Mouse (Mus musculus): ENCODE measurements around the gene Theg. TPM values are rescaled to one million over a fixed set of nuclear protein-coding genes. Genes with fewer than 3 reads are reported as not detected.

The Theg gene
- total RNA-seq, 2 experiments from 2014 or later = not detected

Small RNAs within 50 kb of the gene (microRNA-seq; reads per million reads assigned to microRNA genes)
- 0 to 0.50 reads per million in 2 experiments for gene Mir6909

Other genes starting within 250 kb of the Theg start
- not detected for gene Vmn2r82, start 230.8 kb downstream of the Theg start, total RNA-seq (2021)
- not detected for gene Vmn2r83, start 118.6 kb downstream of the Theg start, total RNA-seq (2021)
- 1 to 10 TPM; 2.3 to 4.3 TPM for gene Plpp2, start 53.5 kb downstream of the Theg start, total RNA-seq (2021)
- 10 to 100 TPM; 48.2 to 48.4 TPM for gene Mier2, start 32.1 kb downstream of the Theg start, total RNA-seq (2021)
- gene C2cd4c, start 26.7 kb upstream of the Theg start, total RNA-seq (2021) = 10 to 100 TPM; 15.2 to 18.6 TPM
- gene Shc2, start 50.6 kb upstream of the Theg start, total RNA-seq (2021) = 10 to 100 TPM; 42.2 to 44.4 TPM
- under 1 TPM; 0.34 to 0.57 TPM for gene Odf3l2, start 58.4 kb upstream of the Theg start, total RNA-seq (2021)
- not detected for gene Madcam1, start 77.2 kb upstream of the Theg start, total RNA-seq (2021)
- 10 to 100 TPM; 82.0 to 82.8 TPM for gene Tpgs1, start 82.0 kb upstream of the Theg start, total RNA-seq (2021)
- gene Cdc34, start 94.9 kb upstream of the Theg start, total RNA-seq (2021) = 10 to 100 TPM; 75.9 to 78.0 TPM
- 1 to 10 TPM; 1.5 to 2.4 TPM for gene Gzmm, start 101.7 kb upstream of the Theg start, total RNA-seq (2021)
- 100 to 1,000 TPM; 650 to 673 TPM for gene Bsg, start 117.2 kb upstream of the Theg start, total RNA-seq (2021)
- 100 to 1,000 TPM; 111 to 123 TPM for gene Hcn2, start 129.3 kb upstream of the Theg start, total RNA-seq (2021)
- 10 to 100 TPM; 42.1 to 45.7 TPM for gene Polrmt, start 159.2 kb upstream of the Theg start, total RNA-seq (2021)
- 1 to 10 TPM; 2.8 to 4.0 TPM for gene Fgf22, start 167.7 kb upstream of the Theg start, total RNA-seq (2021)
- 10 to 100 TPM; 90.9 to 96.0 TPM for gene Rnf126, start 179.6 kb upstream of the Theg start, total RNA-seq (2021)
- gene Fstl3, start 189.9 kb upstream of the Theg start, total RNA-seq (2021) = 1 to 10 TPM; 2.2 to 2.4 TPM
- 1 to 10 TPM in 1 of 2 experiments, under 1 TPM in 1; 0.62 to 1.1 TPM for gene Prss57, start 203.6 kb upstream of the Theg start, total RNA-seq (2021)
- gene Palm, start 206.2 kb upstream of the Theg start, total RNA-seq (2021) = 100 to 1,000 TPM; 318 to 348 TPM
- 1 to 10 TPM in 1 of 2 experiments, under 1 TPM in 1; 0.62 to 1.7 TPM for gene Misp, start 233.7 kb upstream of the Theg start, total RNA-seq (2021)